Mouse (Mus musculus) liver, embryonic 11.5 days (tissue): ENCODE data around the gene Cpeb1. TPM values are rescaled to one million over a fixed set of nuclear protein-coding genes. Genes with fewer than 3 reads are reported as not detected.

ENCODE experiments used
- ATAC-seq: fragments of 200-750 bp; cut with Nextera tagmentation; replicated peaks from 2 replicates; pipeline ENCODE4 v1.8.0; 2017; ENCODE audit warnings: moderate number of reproducible peaks, mild to moderate bottlenecking, moderate TSS enrichment, moderate library complexity; ENCODE audit not compliant: low FRiP score
- DNase-seq: peaks from one replicate; pipeline ENCODE4 v3.0.0-alpha.2; 2017; ENCODE audit warnings: low spot score
- H3K27ac ChIP-seq: fragments of 300-500 bp; sonication (generic); 2 replicates; pipeline ENCODE4 v1.5.1; 2014; ENCODE audit warnings: mild to moderate bottlenecking, low read depth, low read length, control low read depth
- H3K27me3 ChIP-seq: fragments of 300-500 bp; sonication (generic); replicated peaks from 2 replicates; pipeline ENCODE4 v1.6.1; 2014; ENCODE audit warnings: low read length, mixed read lengths; ENCODE audit not compliant: control insufficient read depth, insufficient read depth
- H3K36me3 ChIP-seq: fragments of 300-500 bp; sonication (generic); 2 replicates; pipeline ENCODE4 v1.6.1; 2014; ENCODE audit warnings: mild to moderate bottlenecking, low read length, moderate library complexity, mixed read lengths; ENCODE audit not compliant: control insufficient read depth, insufficient read depth
- H3K4me1 ChIP-seq: fragments of 300-500 bp; sonication (generic); replicated peaks from 2 replicates; pipeline ENCODE4 v1.6.1; 2014; ENCODE audit warnings: low read length, mixed read lengths; ENCODE audit not compliant: control insufficient read depth, insufficient read depth
- H3K4me2 ChIP-seq: fragments of 300-500 bp; sonication (generic); 2 replicates; pipeline ENCODE4 v1.6.1; 2014; ENCODE audit warnings: mild to moderate bottlenecking, control low read depth, moderate library complexity
- H3K4me3 ChIP-seq: fragments of 300-500 bp; sonication (generic); 2 replicates; pipeline ENCODE4 v1.5.1; 2014; ENCODE audit warnings: low read depth, low read length, control low read depth
- H3K9ac ChIP-seq: fragments of 300-500 bp; sonication (generic); 2 replicates; pipeline ENCODE4 v1.6.1; 2014; ENCODE audit warnings: low read depth, low read length, control low read depth
- H3K9me3 ChIP-seq: fragments of 300-500 bp; sonication (generic); 2 replicates; pipeline ENCODE4 v1.6.1; 2016; ENCODE audit warnings: low read length, inconsistent platforms, mixed read lengths; ENCODE audit not compliant: control insufficient read depth
- WGBS: fragments of 180-500 bp; shearing (Covaris S2); extraction: QIAGEN DNeasy Blood & Tissue Kit; methylation state at CpG from one replicate; pipeline ENCODE4 v1.1.7; 2014; 5-methylcytosine and 5-hydroxymethylcytosine counted together
- polyA plus RNA-seq: library from polyadenylated mRNA; unstranded; fragments of >200 nt; fragmentation: Nextera tagmentation; extraction: Ambion mirVana; gene quantifications from 2 replicates; pipeline ENCODE4 v1.2.1, GENCODE M21; 2014

The Cpeb1 gene
- polyA plus RNA-seq, 1 experiment from 2014 or later, result 0.27 TPM

DNA sequence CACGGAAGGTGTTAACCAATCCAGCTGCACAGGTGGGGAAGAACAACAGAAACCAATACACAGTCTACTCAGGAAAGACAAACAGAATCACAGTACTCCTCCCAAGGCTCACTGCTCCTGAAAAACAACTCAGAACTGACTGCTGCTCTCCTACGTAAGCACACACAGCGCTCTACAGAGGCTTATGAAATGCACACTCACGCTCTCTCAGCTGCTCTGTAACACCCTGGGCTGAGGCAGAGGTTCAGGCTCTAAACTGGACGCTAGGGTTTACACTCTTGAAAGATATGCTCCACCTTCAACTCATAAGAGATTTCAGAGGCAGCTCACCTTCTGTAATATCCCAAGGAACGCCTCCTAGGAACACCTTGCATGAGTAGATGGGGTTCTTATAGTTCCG, 98.3 kb downstream of the Cpeb1 start:
- Histone ChIP-seq H3K27me3 (peaks cover 7% of the 10 kb centered on the region), H3K9me3 (no peaks in the 10 kb centered on the region), H3K4me3 (no peak overlapping the region), H3K36me3 (no peaks in the 10 kb centered on the region), H3K4me1 (no peaks in the 10 kb centered on the region), H3K27ac (no peak overlapping the region), H3K9ac (no peak overlapping the region), H3K4me2 (no peak overlapping the region)
- no peak for DNase-seq
- WGBS, result 78% methylated on average over 7 of the region's 7 CpGs
- no peak for ATAC-seq

DNA sequence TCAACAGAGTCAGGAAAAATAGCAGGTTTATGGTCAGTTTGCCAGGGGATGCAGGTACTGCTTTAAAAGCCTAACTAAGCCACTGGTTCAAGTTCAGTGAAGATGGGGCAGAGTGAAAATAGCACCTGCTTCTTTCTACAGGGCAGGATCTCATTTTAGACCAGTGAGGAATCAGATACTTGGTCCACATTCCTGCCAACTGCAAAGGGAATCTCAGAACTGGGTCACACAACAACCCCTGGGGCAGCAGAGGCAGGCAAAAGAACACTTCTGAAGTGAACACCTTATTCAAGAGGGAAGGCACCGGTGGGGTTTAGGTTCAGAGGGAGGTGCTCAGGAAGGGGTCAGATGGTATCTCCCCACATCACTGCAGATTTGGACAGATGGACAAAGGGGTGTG, 98.9 kb downstream of the Cpeb1 start:
- no peaks in the 10 kb centered on the region for H3K36me3 ChIP-seq
- no peak overlapping the region for H3K27ac ChIP-seq
- H3K27me3 ChIP-seq, result peaks cover 7% of the 10 kb centered on the region
- H3K9ac ChIP-seq, result no peak overlapping the region
- WGBS, result 78% methylated on average over 1 of the region's 1 CpGs
- H3K4me3 ChIP-seq, result no peak overlapping the region
- ATAC-seq, result no peak
- no peak overlapping the region for H3K4me2 ChIP-seq
- no peaks in the 10 kb centered on the region for H3K4me1 ChIP-seq
- DNase-seq, result no peak
- no peaks in the 10 kb centered on the region for H3K9me3 ChIP-seq

DNA sequence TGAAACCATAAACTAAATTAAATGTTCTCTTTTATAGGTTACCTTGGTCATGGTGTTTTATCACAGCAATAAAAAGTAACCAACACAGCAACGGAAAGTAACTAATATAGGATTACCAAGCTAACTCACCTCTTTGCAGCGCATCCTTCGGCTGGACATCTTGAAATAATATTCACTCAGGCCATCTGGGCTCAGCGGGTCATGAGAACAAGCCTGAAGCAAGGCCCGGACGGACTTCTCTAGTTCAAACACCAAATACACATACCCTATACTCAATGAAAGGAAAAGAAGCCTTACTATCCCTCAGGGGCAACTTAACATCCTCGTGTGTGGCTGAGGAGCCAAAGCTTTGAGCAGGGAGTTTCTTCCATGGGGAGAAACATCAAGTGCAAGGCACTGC, 99.5 kb downstream of the Cpeb1 start:
- H3K4me1 ChIP-seq, result no peaks in the 10 kb centered on the region
- H3K4me2 ChIP-seq, result no peak overlapping the region
- no peak overlapping the region for H3K9ac ChIP-seq
- no peak for DNase-seq
- H3K36me3 ChIP-seq, result no peaks in the 10 kb centered on the region
- H3K4me3 ChIP-seq, result no peak overlapping the region
- H3K9me3 ChIP-seq, result no peaks in the 10 kb centered on the region
- no peak overlapping the region for H3K27ac ChIP-seq
- H3K27me3 ChIP-seq, result peaks cover 7% of the 10 kb centered on the region
- WGBS, result 83% methylated on average over 7 of the region's 7 CpGs
- no peak for ATAC-seq

DNA sequence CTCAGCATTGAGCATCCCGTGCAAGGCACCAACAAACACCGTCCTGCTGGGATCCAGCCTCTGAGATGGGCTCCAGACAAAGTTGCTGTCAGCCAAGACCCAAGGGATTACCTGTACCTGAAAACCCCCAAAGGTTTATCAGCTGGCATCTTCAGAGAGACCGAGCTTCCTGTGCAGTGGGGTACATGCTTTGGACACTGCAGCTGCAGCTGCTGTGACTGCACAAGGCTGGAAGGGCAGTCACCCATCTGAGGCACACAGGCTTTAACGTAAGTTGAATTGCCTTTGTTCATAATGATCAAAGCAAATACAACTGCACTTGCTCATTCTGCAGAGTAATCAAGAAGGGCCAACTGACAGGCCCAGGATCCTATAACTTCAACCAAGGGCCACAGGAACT, 103.4 kb downstream of the Cpeb1 start:
- H3K4me2 ChIP-seq, result no peak overlapping the region
- H3K36me3 ChIP-seq, result no peaks in the 10 kb centered on the region
- H3K27me3 ChIP-seq, result peaks cover 7% of the 10 kb centered on the region
- H3K4me1 ChIP-seq, result no peaks in the 10 kb centered on the region
- ATAC-seq, result no peak
- no peak overlapping the region for H3K4me3 ChIP-seq
- DNase-seq, result no peak
- no peaks in the 10 kb centered on the region for H3K9me3 ChIP-seq
- 79% methylated on average over 4 of the region's 4 CpGs for WGBS
- H3K27ac ChIP-seq, result no peak overlapping the region
- no peak overlapping the region for H3K9ac ChIP-seq

DNA sequence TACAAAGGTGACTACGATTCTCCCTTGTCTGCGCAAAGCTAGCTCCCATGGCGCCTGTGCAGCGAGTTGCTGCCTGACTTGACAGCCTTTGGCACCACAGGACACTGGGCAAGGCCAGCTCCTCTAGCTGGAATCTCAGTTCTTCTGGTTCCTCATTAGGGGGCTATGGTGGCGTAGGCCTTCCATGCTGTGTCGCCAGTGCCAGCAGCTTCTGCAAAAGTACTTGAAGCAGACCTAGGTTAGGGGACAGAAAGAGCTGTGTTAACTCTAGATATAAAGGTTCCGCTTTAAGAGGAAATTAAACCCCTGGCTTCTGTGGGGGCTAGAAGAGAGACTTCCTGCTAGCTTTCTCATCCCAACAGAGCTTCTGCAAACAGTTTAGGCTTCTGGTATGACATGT, 107.1 kb downstream of the Cpeb1 start:
- H3K4me1 ChIP-seq, result peaks cover 8% of the 10 kb centered on the region
- ATAC-seq, result no peak
- no peak for DNase-seq
- H3K4me3 ChIP-seq, result no peak overlapping the region
- no peaks in the 10 kb centered on the region for H3K27me3 ChIP-seq
- no peaks in the 10 kb centered on the region for H3K9me3 ChIP-seq
- H3K36me3 ChIP-seq, result peaks cover 6% of the 10 kb centered on the region
- H3K4me2 ChIP-seq, result no peak overlapping the region
- H3K27ac ChIP-seq, result no peak overlapping the region
- no peak overlapping the region for H3K9ac ChIP-seq
- WGBS, result 63% methylated on average over 7 of the region's 7 CpGs

DNA sequence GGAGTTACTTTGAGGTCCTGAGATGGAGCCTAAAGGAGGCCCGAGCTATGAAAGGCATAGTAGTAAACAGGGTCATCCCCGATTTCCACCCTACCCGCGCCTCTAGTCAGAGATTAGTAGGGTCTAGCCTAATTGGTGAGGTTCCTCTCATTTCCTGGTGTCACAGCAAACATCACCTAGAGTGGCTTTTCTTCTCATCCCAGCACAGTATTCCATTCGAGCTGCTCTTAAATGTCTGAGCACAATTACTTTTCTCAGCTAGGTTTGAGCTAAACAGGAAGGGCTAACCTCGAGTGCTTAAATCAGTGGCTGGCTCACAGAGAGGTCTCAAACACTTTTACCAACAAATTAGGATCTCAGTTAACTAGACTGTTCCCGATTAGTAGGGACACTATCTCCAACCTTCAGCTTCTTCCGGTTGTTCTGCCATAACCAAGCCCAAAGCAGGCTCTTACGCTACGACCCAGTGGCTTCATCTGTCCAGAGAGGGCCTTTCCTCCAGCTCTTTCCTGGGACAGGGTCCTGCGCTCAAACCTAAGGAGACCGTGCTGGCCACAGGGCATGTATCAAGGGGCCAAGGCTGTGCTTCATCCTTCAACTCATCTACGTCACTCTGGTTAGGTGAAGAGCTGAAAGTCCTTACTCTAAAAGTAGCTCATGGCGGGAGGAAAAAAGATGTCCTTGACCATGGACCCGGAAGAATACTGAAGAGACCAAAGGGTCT, 109.7 kb downstream of the Cpeb1 start:
- Histone ChIP-seq H3K27me3 (no peaks in the 10 kb centered on the region), H3K4me2 (peak overlapping the region; percentile 63), H3K9ac (peak overlapping the region; percentile 55), H3K27ac (no peak overlapping the region), H3K36me3 (peaks cover 28% of the 10 kb centered on the region), H3K9me3 (no peaks in the 10 kb centered on the region), H3K4me3 (peak overlapping the region; percentile 99), H3K4me1 (peaks cover 16% of the 10 kb centered on the region)
- no peak for ATAC-seq
- WGBS, result 57% methylated on average over 15 of the region's 15 CpGs
- DNase-seq, result no peak

DNA sequence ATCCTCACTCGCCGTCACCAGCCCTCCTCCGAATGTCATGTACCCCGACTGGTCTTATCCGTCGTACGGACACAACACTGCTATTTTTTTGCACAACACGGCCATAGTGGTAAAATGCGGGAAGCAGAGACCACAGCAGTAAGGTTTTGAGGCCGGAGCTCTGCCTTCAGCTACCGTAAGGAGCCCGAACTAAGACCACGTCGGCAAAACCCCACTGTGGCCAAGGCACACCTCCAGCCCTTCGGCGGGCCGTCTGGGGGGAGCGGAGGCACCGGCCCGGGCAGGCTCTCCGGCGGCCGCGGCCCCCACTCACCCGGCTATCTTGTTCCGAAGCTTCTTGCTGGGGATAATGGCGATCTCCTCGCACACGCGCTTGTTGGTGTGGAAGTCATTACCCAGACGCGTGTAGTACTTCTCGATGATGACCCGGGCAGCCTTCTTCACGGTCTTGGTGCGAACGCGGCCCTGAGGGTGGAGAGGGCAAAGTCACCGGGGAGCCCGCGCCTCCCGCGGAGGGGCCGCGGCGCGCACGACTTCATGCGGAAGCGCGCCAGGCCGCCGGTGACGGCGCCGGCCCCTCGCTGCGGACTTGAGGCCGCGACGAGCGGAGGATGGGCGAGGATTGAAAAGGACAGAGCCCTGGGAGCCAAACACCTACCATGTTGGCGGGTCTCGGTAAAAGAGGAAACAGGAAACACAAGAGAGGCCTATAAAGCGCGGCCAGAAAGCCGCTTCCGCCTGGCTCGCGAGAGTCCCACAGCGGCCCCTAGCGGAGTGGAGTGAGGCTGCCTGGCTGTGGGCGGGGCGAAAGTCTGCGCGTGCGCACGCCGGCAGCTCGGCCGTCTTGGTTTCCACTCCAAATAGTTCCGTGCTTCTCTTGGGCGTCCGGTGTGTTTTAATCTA, 110.5 kb downstream of the Cpeb1 start, which contains the start of gene Rps17:
Gene Rps17, minus strand, starts transcription at position 711 of the 903 bp plus-strand sequence.
- DNase-seq (peak; percentile 98), ATAC-seq (peak; percentile 82)
- peaks cover 16% of the 10 kb centered on the region for H3K4me1 ChIP-seq

DNA sequence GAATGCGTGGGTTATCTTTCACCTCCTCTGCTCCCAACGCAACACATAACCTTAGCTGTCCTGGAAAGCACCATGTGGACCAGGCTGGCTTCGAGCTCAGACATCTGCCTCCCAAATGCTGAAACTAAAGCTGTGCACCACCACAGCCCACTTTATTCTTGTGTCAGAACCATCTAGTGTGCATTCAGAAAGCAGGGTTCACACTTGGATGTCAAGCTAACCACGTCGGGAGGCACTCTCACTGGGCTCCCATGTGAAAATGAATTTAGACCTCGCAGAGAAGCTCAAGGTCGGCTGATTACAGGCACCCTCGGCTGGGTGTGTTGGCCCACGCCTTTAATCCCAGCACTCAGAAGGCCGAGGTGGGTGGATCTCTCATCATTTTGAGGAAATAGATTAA, 111.4 kb downstream of the Cpeb1 start:
- H3K27ac ChIP-seq, result peak overlapping the region; percentile 10
- no peak for ATAC-seq

More for the DNA sequence above, 110.5 kb downstream of the Cpeb1 start, which contains the start of gene Rps17:
- peaks cover 36% of the 10 kb centered on the region for H3K36me3 ChIP-seq
- peak within 1 kb of the TSS; percentile 100 for H3K9ac ChIP-seq
- H3K27ac ChIP-seq, result peak within 1 kb of the TSS; percentile 94
- H3K27me3 ChIP-seq, result no peaks in the 10 kb centered on the region
- H3K4me2 ChIP-seq, result peak within 1 kb of the TSS; percentile 94
- WGBS, result under 1% methylated on average over 85 of the region's 85 CpGs
- H3K9me3 ChIP-seq, result no peaks in the 10 kb centered on the region
- peak within 1 kb of the TSS; percentile 99 for H3K4me3 ChIP-seq

More for the DNA sequence above, 111.4 kb downstream of the Cpeb1 start:
- no peak for DNase-seq
- no peaks in the 10 kb centered on the region for H3K9me3 ChIP-seq
- peak overlapping the region; percentile 94 for H3K4me2 ChIP-seq
- 4% methylated on average over 10 of the region's 10 CpGs for WGBS
- H3K9ac ChIP-seq, result peak overlapping the region; percentile 100
- peaks cover 39% of the 10 kb centered on the region for H3K36me3 ChIP-seq
- H3K4me3 ChIP-seq, result peak overlapping the region; percentile 99
- H3K27me3 ChIP-seq, result no peaks in the 10 kb centered on the region
- peaks cover 16% of the 10 kb centered on the region for H3K4me1 ChIP-seq
